Mouse (Mus musculus) forebrain, embryonic 12.5 days (tissue): ENCODE measurements around the gene Etv6. TPM values are rescaled to one million over a fixed set of nuclear protein-coding genes. Genes with fewer than 3 reads are reported as not detected.

ENCODE experiments used
- ATAC-seq: fragments of 200-750 bp; cut with Nextera tagmentation; 2 replicates; pipeline ENCODE4 v1.8.0; 2017; ENCODE audit warnings: moderate TSS enrichment; ENCODE audit not compliant: low FRiP score
- H3K27ac ChIP-seq: fragments of 300-500 bp; sonication (generic); 2 replicates; pipeline ENCODE4 v1.5.1; 2016; ENCODE audit warnings: mild to moderate bottlenecking
- H3K27me3 ChIP-seq: fragments of 300-500 bp; sonication (generic); 2 replicates; pipeline ENCODE4 v1.6.1; 2016; ENCODE audit warnings: mild to moderate bottlenecking
- H3K36me3 ChIP-seq: fragments of 300-500 bp; sonication (generic); replicated peaks from 2 replicates; pipeline ENCODE4 v1.6.1; 2016; ENCODE audit warnings: mild to moderate bottlenecking
- H3K4me1 ChIP-seq: fragments of 300-500 bp; sonication (generic); 2 replicates; pipeline ENCODE4 v1.6.1; 2016
- H3K4me2 ChIP-seq: fragments of 300-500 bp; sonication (generic); 2 replicates; pipeline ENCODE4 v1.6.1; 2016; ENCODE audit warnings: mild to moderate bottlenecking, moderate library complexity
- H3K4me3 ChIP-seq: fragments of 300-500 bp; sonication (generic); replicated peaks from 2 replicates; pipeline ENCODE4 v1.5.1; 2016; ENCODE audit warnings: mild to moderate bottlenecking
- H3K9ac ChIP-seq: fragments of 300-500 bp; sonication (generic); 2 replicates; pipeline ENCODE4 v1.6.1; 2016; ENCODE audit warnings: mild to moderate bottlenecking
- H3K9me3 ChIP-seq: fragments of 300-500 bp; sonication (generic); 2 replicates; pipeline ENCODE4 v1.6.1; 2016
- WGBS: fragments of 180-500 bp; shearing (Covaris S2); methylation state at CpG from one replicate; pipeline ENCODE4 v1.1.7; 2016; 5-methylcytosine and 5-hydroxymethylcytosine counted together
- polyA plus RNA-seq: library from polyadenylated mRNA; unstranded; fragments of >200 nt; fragmentation: Nextera tagmentation; extraction: Ambion mirVana; gene quantifications from 2 replicates; pipeline ENCODE4 v1.2.1, GENCODE M21; 2016

The Etv6 gene
- polyA plus RNA-seq, 1 experiment from 2014 or later = 15.0 TPM

DNA sequence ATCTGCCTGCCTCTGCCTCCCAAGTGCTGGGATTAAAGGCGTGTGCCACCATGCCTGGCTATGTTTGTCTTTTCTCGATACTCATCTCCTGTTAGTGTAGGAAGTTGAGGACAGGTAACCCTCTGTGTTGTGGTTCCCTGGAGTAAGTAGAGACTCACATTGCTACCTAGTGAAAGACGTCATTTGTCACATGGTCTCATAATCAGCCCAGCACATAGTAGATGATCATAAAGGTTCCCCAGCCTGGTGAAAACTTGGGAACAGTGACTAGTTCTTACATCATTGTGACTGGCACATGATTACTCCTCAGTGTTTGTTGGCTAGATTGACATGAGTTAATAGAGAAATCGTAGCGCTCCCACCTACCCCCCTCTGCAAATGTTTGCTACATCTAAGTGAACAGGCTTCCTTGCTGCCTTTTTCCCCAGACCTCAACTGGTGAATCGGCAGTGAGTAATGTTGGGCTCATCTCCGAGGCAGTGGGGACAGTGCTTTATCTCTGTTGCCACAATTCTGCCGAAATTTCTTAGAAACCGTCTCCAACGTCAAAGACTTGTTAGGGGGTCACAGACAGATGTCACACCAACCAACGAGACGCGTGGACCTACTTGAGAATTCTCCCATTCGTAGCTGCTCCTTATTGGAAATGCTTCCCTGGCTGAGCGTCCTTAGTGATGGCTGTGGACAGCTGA, 46.9 kb downstream of the Etv6 start:
- 89% methylated on average over 15 of the region's 15 CpGs for WGBS
- H3K4me3 ChIP-seq = no peak overlapping the region

DNA sequence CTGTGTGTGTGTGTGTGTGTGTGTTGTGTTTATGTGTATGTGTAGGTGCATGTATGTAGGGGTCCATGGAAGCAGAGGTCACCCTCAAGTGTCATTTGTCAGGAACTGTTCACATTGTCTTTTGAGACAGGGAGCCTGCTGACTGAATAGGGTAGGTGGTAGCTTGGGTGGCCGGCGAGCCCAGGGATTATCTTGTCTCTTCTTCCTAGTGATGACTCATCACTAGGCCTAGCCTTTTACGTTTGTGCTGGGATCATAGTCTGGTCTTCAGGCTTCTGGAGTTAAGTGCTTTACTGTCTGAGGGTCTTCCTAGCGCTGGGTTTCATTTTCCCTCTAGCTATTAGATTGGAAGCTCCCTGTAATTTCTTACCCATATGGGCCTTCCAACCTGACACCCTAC, 47.9 kb downstream of the Etv6 start:
- H3K36me3 ChIP-seq = no peaks in the 10 kb centered on the region
- H3K27ac ChIP-seq = no peak overlapping the region
- no peaks in the 10 kb centered on the region for H3K9me3 ChIP-seq
- H3K9ac ChIP-seq = no peak overlapping the region
- no peaks in the 10 kb centered on the region for H3K27me3 ChIP-seq
- 85% methylated on average over 4 of the region's 4 CpGs for WGBS
- ATAC-seq = no peak
- H3K4me3 ChIP-seq = no peak overlapping the region
- no peaks in the 10 kb centered on the region for H3K4me1 ChIP-seq
- H3K4me2 ChIP-seq = no peak overlapping the region

More for the DNA sequence above, 46.9 kb downstream of the Etv6 start:
- H3K36me3 ChIP-seq = no peaks in the 10 kb centered on the region
- H3K4me1 ChIP-seq = no peaks in the 10 kb centered on the region
- no peak overlapping the region for H3K27ac ChIP-seq
- H3K9ac ChIP-seq = no peak overlapping the region
- H3K27me3 ChIP-seq = no peaks in the 10 kb centered on the region
- no peak overlapping the region for H3K4me2 ChIP-seq
- H3K9me3 ChIP-seq = no peaks in the 10 kb centered on the region
- no peak for ATAC-seq

DNA sequence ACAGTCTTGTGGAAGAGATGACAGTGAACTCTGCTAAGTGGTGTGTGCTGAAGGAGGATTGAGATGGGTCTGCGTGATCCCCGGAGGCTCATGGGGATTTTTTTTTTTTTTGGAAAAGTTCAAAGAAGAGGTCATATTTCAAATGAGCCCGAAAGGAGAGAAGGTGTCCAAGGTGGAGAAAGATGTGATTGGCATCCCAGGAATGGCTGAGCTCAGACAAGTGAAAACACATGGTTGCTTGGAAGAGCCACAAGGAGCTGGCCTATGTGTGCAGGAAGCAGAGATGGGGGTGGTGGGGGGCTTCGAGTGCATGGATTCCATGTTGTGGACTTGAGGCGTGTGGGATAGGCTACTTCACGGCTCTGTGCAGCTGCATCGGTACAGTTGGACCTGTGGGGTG, 50.9 kb downstream of the Etv6 start:
- Histone ChIP-seq H3K4me2 (no peak overlapping the region), H3K4me1 (no peaks in the 10 kb centered on the region; the same call in 1 of the 2 replicates), H3K27me3 (no peaks in the 10 kb centered on the region), H3K9me3 (no peaks in the 10 kb centered on the region), H3K4me3 (no peak overlapping the region), H3K9ac (no peak overlapping the region), H3K36me3 (no peaks in the 10 kb centered on the region), H3K27ac (no peak overlapping the region)
- ATAC-seq = no peak
- 84% methylated on average over 7 of the region's 7 CpGs for WGBS

DNA sequence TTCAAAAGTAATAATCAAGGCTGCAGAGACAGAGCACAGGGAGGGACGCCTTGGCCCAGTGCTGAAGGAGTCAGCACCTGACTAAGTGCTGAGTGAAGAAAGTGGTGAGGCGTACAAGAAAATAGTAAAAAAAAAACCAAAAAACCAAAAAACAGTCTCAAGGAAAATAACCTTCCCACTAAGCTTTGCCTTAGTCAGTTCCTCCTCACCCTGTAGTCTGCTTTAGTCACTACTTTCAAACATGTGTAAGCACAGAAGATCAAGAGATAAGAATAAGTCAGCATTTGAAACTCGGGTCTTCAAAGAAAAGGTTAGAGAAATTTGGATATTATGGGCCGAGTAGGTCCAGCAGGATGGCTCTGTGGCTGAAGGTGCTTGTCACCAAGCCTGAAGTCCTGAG, 52.2 kb downstream of the Etv6 start:
- 85% methylated on average over 4 of the region's 4 CpGs for WGBS
- no peak for ATAC-seq
- Histone ChIP-seq H3K4me3 (no peak overlapping the region), H3K9ac (no peak overlapping the region), H3K27ac (no peak overlapping the region), H3K4me2 (no peak overlapping the region), H3K36me3 (no peaks in the 10 kb centered on the region), H3K9me3 (no peaks in the 10 kb centered on the region), H3K4me1 (no peaks in the 10 kb centered on the region; the same call in 1 of the 2 replicates), H3K27me3 (no peaks in the 10 kb centered on the region)

DNA sequence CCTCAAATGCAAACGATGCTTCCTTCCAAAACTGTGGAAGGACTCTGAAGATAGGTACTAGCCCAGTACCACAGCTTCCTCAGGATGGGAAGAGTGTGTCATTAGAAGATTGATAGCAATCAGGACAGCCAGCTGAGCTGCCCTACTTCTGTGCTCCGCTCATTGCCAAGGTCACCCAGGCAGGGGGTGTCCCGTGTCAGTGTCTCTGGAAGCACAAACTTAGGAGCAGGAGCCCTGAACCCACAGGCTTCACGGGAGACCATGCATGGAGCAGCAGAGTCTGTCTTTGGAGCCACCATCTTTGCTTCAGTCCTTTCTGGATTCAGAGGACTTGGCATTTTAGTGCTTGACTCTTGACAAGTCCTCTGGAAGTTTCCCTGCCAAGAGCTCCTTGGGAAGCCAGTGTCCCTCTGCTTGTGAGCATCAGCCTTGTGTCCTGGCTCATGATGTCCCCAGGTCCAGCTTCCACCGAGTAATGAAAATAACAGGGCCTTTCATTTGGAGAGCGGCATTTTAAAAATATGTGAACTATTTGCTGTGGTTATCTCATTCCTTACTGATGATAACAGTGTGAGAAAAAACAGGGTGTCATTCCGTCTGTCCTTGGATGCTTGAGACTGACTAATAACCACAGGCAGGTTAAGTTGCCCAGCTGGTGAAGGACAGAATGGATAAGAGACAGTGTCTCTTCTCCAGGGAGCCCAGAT, 54.3 kb downstream of the Etv6 start:
- Histone ChIP-seq H3K9me3 (no peaks in the 10 kb centered on the region), H3K4me3 (no peak overlapping the region), H3K27me3 (no peaks in the 10 kb centered on the region), H3K4me1 (no peaks in the 10 kb centered on the region; the same call in 1 of the 2 replicates), H3K4me2 (no peak overlapping the region), H3K36me3 (no peaks in the 10 kb centered on the region), H3K27ac (no peak overlapping the region), H3K9ac (no peak overlapping the region)
- 89% methylated on average over 7 of the region's 7 CpGs for WGBS
- no peak for ATAC-seq

DNA sequence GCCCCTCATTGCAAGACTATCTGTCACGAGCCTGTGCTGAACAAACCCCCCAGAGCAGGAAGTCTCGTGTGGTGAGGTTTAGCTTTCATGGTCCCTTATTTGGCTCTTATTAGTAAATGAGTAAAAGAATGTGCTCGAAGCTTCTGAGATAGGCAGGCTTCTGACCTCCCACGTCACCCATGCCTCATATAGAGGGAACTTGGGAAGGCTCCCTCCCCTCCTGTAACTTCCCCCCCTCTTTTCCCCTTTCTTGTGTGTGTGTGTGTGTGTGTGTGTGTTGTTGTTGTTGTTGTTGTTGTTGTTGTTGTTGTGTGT, 54.8 kb downstream of the Etv6 start:
- WGBS = 80% methylated on average over 4 of the region's 4 CpGs
- Histone ChIP-seq H3K9ac (no peak overlapping the region), H3K27me3 (no peaks in the 10 kb centered on the region), H3K9me3 (no peaks in the 10 kb centered on the region), H3K36me3 (no peaks in the 10 kb centered on the region), H3K4me1 (no peaks in the 10 kb centered on the region; the same call in 1 of the 2 replicates), H3K4me3 (no peak overlapping the region), H3K4me2 (no peak overlapping the region), H3K27ac (no peak overlapping the region)
- no peak for ATAC-seq

DNA sequence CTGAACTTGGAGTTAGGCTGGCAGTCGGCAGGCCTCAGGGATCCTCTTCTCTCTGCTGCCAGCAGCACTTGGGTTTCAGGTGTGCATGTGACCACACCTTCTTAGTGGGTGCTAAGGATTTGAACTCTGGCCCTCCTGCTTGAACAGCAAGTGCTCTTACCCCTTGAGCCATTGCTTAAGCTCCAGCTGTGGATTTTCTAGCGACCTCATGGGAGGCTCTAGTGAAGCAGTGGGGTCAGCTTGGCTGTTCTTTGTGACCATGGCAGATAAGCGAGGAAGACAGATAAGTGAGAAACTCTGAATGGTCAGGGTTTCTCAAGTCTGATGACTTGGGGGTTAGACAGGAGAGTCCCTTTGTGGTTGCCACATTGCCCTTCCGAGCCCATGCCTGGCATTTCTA, 55.4 kb downstream of the Etv6 start:
- ATAC-seq = no peak
- no peak overlapping the region for H3K4me2 ChIP-seq
- no peaks in the 10 kb centered on the region for H3K27me3 ChIP-seq
- peaks cover 2% of the 10 kb centered on the region; the same call in 1 of the 2 replicates for H3K4me1 ChIP-seq
- no peak overlapping the region for H3K9ac ChIP-seq
- 92% methylated on average over 4 of the region's 4 CpGs for WGBS
- H3K36me3 ChIP-seq = no peaks in the 10 kb centered on the region
- no peak overlapping the region for H3K4me3 ChIP-seq
- H3K27ac ChIP-seq = no peak overlapping the region
- H3K9me3 ChIP-seq = no peaks in the 10 kb centered on the region

DNA sequence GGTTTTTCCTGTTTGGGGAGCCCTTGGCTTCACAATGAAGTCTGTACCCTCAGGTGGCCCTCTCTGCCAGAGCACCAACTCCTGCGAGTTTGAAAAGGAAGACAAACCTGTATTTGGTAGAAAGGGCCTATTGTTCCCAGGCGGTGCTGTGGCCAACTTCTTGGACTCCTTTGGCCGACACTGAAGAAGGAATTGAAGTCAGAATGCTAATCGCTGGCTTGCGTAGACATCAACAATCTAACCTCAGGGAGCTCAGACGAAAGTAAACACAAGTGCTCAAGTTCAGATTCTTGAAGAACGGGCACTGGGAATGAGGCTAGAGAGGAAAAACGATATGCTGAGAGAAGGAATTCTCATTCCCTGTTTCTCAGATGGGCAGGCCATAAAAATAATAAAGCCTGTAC, 55.9 kb downstream of the Etv6 start:
- Histone ChIP-seq H3K4me3 (no peak overlapping the region), H3K36me3 (no peaks in the 10 kb centered on the region), H3K27me3 (no peaks in the 10 kb centered on the region), H3K4me2 (no peak overlapping the region), H3K9me3 (no peaks in the 10 kb centered on the region), H3K4me1 (peaks cover 6% of the 10 kb centered on the region; the same call in 1 of the 2 replicates), H3K27ac (no peak overlapping the region), H3K9ac (no peak overlapping the region)
- WGBS = 84% methylated on average over 8 of the region's 8 CpGs
- ATAC-seq = no peak

DNA sequence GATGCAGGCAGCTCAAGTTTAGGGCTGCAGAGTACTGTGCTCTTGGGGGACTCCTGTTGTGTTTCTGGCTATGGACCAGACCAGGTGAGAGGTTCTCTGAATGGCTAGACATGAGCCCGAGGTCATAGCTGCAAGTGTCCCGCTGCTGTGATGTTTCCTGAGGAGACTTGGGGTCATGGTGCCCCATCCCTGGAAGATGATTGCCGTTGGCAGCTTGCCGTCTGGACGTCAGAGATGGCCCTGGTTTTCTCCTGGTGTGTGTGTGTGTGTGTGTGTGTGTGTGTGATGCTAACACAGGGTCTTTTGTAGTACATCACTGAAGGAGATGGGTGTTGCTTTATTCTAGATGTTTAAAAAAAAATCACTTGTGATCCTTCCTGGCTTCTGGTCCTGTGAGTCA, 58.6 kb downstream of the Etv6 start:
- WGBS = 90% methylated on average over 5 of the region's 5 CpGs
- Histone ChIP-seq H3K4me1 (peaks cover 6% of the 10 kb centered on the region; the same call in 1 of the 2 replicates), H3K36me3 (no peaks in the 10 kb centered on the region)

DNA sequence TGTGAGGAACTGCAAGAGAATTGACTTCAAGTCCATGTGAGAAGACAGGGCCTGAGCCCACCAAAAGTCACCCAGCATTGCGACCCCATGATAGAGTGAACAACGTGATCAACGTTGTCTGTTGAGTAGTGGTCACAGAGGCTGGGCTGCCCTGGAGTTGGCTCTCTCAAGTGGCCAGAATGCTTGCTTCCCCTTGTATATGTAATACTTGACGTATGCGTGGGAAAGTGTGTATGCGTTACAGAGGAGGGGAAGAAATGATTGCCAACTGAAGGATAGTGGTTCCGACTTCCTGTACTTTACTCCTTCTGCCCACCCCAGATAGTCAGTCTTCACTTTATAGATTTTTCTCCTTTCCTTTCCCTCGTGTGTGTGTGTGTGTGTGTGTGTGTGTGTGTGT, 59.1 kb downstream of the Etv6 start:
- no peaks in the 10 kb centered on the region for H3K9me3 ChIP-seq
- 96% methylated on average over 7 of the region's 8 CpGs for WGBS
- H3K9ac ChIP-seq = no peak overlapping the region
- peaks cover 6% of the 10 kb centered on the region; the same call in 1 of the 2 replicates for H3K4me1 ChIP-seq
- H3K27me3 ChIP-seq = no peaks in the 10 kb centered on the region
- ATAC-seq = no peak
- no peak overlapping the region for H3K27ac ChIP-seq
- no peak overlapping the region for H3K4me2 ChIP-seq
- H3K36me3 ChIP-seq = no peaks in the 10 kb centered on the region
- H3K4me3 ChIP-seq = no peak overlapping the region

More for the DNA sequence above, 58.6 kb downstream of the Etv6 start:
- Histone ChIP-seq H3K27ac (no peak overlapping the region), H3K4me3 (no peak overlapping the region), H3K9me3 (no peaks in the 10 kb centered on the region), H3K27me3 (no peaks in the 10 kb centered on the region), H3K9ac (no peak overlapping the region), H3K4me2 (no peak overlapping the region)
- ATAC-seq = no peak

DNA sequence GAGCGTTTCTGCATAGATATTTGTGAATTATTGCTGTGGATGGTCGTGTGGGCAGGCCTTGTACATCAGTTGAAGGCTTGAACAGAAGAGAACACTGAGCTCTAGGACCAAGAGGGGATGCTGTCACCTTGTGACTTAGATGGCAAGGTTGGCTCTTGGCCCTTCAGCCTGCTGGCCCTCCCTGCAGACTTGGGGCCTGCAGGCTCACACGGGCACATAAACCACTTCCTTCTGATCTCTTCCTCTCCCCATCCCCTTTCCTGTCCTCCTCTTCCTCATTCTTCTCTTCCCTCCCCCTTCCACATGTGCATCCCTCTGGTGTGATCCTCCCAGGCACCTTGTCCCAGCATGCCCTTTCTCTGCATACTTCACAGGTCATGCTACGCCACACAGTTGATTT, 60.1 kb downstream of the Etv6 start:
- no peaks in the 10 kb centered on the region for H3K9me3 ChIP-seq
- H3K4me1 ChIP-seq = peaks cover 6% of the 10 kb centered on the region; the same call in 1 of the 2 replicates
- no peak overlapping the region for H3K4me2 ChIP-seq
- no peak overlapping the region for H3K9ac ChIP-seq
- H3K27me3 ChIP-seq = no peaks in the 10 kb centered on the region
- ATAC-seq = no peak
- no peak overlapping the region for H3K27ac ChIP-seq
- 88% methylated on average over 4 of the region's 4 CpGs for WGBS
- no peaks in the 10 kb centered on the region for H3K36me3 ChIP-seq
- no peak overlapping the region for H3K4me3 ChIP-seq

DNA sequence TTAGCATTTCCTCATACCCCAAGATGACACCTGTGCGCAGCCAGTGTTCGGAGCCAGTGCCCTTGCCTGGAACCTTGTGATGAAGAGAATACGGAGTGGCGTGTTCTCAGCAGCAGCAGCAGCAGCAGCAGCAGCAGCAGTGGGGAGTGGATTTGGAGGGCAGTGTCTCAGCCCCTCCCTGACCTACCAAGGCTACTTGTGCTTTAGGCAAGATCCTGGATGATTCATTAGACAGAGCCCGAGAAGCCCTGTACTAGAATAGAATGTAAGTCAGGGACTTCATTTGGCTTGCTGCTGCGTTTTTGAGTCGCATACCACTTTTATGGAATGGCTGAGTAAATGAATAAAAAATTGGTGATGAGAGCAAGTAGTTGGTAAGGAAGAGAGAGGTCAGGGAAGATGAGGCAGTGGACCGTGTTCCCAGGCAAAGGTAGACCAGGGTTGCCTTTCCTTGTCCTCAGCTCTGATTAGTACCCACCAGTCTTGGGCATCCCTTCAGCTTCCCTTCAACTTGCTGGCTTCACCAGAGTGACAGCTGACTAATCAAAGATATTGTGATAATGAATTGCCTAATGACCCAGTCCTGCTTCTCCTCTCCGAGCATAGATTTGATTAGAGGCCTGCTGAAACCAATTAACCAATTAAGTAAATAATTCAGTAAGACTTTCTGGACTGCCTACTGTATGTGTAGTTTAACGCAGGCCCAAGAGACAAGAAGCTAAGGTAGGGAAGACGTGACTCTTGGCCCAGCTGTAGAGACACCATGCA, 64.7 kb downstream of the Etv6 start:
- Histone ChIP-seq H3K4me1 (peaks cover 9% of the 10 kb centered on the region; the same call in 1 of the 2 replicates), H3K36me3 (no peaks in the 10 kb centered on the region), H3K4me3 (no peak overlapping the region), H3K9me3 (no peaks in the 10 kb centered on the region), H3K27ac (no peak overlapping the region), H3K27me3 (no peaks in the 10 kb centered on the region), H3K4me2 (no peak overlapping the region), H3K9ac (no peak overlapping the region)
- 88% methylated on average over 11 of the region's 11 CpGs for WGBS
- ATAC-seq = no peak
